In genomic region chr5:91307907-91308306, GRCm38 (mm10) we compare ENCODE assay signal across 9 mouse cellular contexts.
A peak's percentile ranks its signal among the peaks of the same experiment; 100 is the strongest.
DNase-seq lines count a peak whose midpoint lies in the region; ATAC-seq and TF ChIP-seq lines count a peak whose summit lies in the region.
"Had no signal": no experiment of that assay in that cellular context is flagged by ENCODE, and none has a peak within 500 bp of the region (broad histone marks: within the 10 kb centered on the region; RNA-seq: fewer than 3 reads in every experiment).

No protein-coding gene starts in this region.

- DNase-seq in heart, postnatal 0 days (ENCODE audit: low spot score) = peak; percentile 63
- no peak for DNase-seq in heart, postnatal 25 days (ENCODE audit: low spot score)
- peak; percentile 62 for DNase-seq in MN1 (ENCODE audit: low spot score)
- DNase-seq in hindbrain, embryonic 10.5 days (ENCODE audit: low spot score) = peak; percentile 10
- DNase-seq in layer of hippocampus, adult 9-11 months = peak; percentile 34
- no peak for DNase-seq in ovary, postnatal 36 days (ENCODE audit: low spot score)
- DNase-seq: liver, embryonic 13.5 days had no signal

- no peak overlapping the region for H3K9ac ChIP-seq in heart, postnatal 0 days (replicated peaks; ENCODE audit: low read depth, low read length)
- H3K9ac ChIP-seq in midbrain, embryonic 12.5 days (replicated peaks) = no peak overlapping the region
- H3K9ac ChIP-seq: liver, embryonic 13.5 days had no signal

- intact Hi-C loops in heart, postnatal 25 days (cut with DNase I) = loop anchor here (1.0 to 10.0 kb wide), 3 partner anchors 331 to 643 kb away; no protein-coding TSS in a partner anchor

- TF ChIP-seq CTCF in heart, postnatal 0 days (IDR thresholded peaks at IDR 0.05; ENCODE audit: low read depth) = peak; percentile 92
- peak; percentile 73 for TF ChIP-seq CTCF in cortical plate, adult 2 months (IDR thresholded peaks at IDR 0.05; ENCODE audit: extremely low read depth, insufficient read depth, low read length)

- no peaks in the 10 kb centered on the region for H3K36me3 ChIP-seq in heart, postnatal 0 days (replicated peaks; ENCODE audit: control insufficient read depth, insufficient read depth, low read length)
- no peaks in the 10 kb centered on the region for H3K36me3 ChIP-seq in hindbrain, embryonic 10.5 days
- no peaks in the 10 kb centered on the region for H3K36me3 ChIP-seq in midbrain, embryonic 12.5 days
- H3K36me3 ChIP-seq: liver, embryonic 13.5 days had no signal

- no peaks in the 10 kb centered on the region for H3K9me3 ChIP-seq in heart, postnatal 0 days (replicated peaks; ENCODE audit: control insufficient read depth, low read length)
- H3K9me3 ChIP-seq in hindbrain, embryonic 10.5 days = no peaks in the 10 kb centered on the region
- H3K9me3 ChIP-seq in midbrain, embryonic 12.5 days = no peaks in the 10 kb centered on the region
- H3K9me3 ChIP-seq: liver, embryonic 13.5 days had no signal

- TF ChIP-seq POLR2A in cortical plate, adult 2 months (IDR thresholded peaks at IDR 0.05; ENCODE audit: extremely low read depth, insufficient read depth, low read length) = no peak

- no peak overlapping the region for H3K4me2 ChIP-seq in heart, postnatal 0 days (ENCODE audit: low read depth, low read length)
- H3K4me2 ChIP-seq in midbrain, embryonic 12.5 days (replicated peaks) = no peak overlapping the region
- H3K4me2 ChIP-seq: liver, embryonic 13.5 days had no signal

- H3K27ac ChIP-seq in heart, postnatal 0 days (ENCODE audit: low read depth) = no peak overlapping the region
- H3K27ac ChIP-seq in cortical plate, adult 2 months (ENCODE audit: insufficient read depth, low read length) = no peak overlapping the region
- no peak overlapping the region for H3K27ac ChIP-seq in hindbrain, embryonic 10.5 days
- no peak overlapping the region for H3K27ac ChIP-seq in midbrain, embryonic 12.5 days (replicated peaks)
- H3K27ac ChIP-seq: liver, embryonic 13.5 days had no signal

- no peak overlapping the region for H3K4me3 ChIP-seq in heart, postnatal 0 days (ENCODE audit: low read depth, low read length)
- no peak overlapping the region for H3K4me3 ChIP-seq in cortical plate, adult 2 months (ENCODE audit: insufficient read depth, low read length)
- H3K4me3 ChIP-seq in hindbrain, embryonic 10.5 days = no peak overlapping the region
- H3K4me3 ChIP-seq in midbrain, embryonic 12.5 days = no peak overlapping the region
- H3K4me3 ChIP-seq: liver, embryonic 13.5 days had no signal

- ATAC-seq in heart, postnatal 0 days (ENCODE audit: insufficient read depth, low read depth) = no peak
- ATAC-seq in midbrain, embryonic 12.5 days (ENCODE audit: low FRiP score, low read depth) = 0 out of 2 replicates have a peak, but pooled peaks have one; percentile 52

- 9% methylated on average over 1 of the region's 1 CpGs for WGBS in heart, postnatal 0 days
- WGBS in hindbrain, embryonic 10.5 days = 24% methylated on average over 1 of the region's 1 CpGs
- 18% methylated on average over 1 of the region's 1 CpGs for WGBS in midbrain, embryonic 12.5 days

- TF ChIP-seq EP300 in heart, postnatal 0 days (IDR thresholded peaks at IDR 0.05; ENCODE audit: low read depth) = no peak

- no peaks in the 10 kb centered on the region for H3K4me1 ChIP-seq in heart, postnatal 0 days (ENCODE audit: control insufficient read depth, insufficient read depth)
- no peaks in the 10 kb centered on the region for H3K4me1 ChIP-seq in cortical plate, adult 2 months (ENCODE audit: control insufficient read depth, insufficient read depth, low read length)
- no peaks in the 10 kb centered on the region for H3K4me1 ChIP-seq in hindbrain, embryonic 10.5 days (replicated peaks)
- H3K4me1 ChIP-seq in midbrain, embryonic 12.5 days = no peaks in the 10 kb centered on the region
- H3K4me1 ChIP-seq: liver, embryonic 13.5 days had no signal

- H3K27me3 ChIP-seq in heart, postnatal 0 days (ENCODE audit: control insufficient read depth, insufficient read depth, low read length) = 0 out of 2 replicates have a peak, but pooled peaks cover 2% of the 10 kb centered on the region
- H3K27me3 ChIP-seq in hindbrain, embryonic 10.5 days (ENCODE audit: insufficient read depth, poor library complexity, severe bottlenecking) = no peaks in the 10 kb centered on the region
- no peaks in the 10 kb centered on the region for H3K27me3 ChIP-seq in midbrain, embryonic 12.5 days
- H3K27me3 ChIP-seq: liver, embryonic 13.5 days had no signal

Comparison
In these comparisons a context has a peak if more than half of its experiments do, and no peak if none do; other contexts are left out.
1. DNase-seq: peak in heart, postnatal 0 days (single experiment), MN1 (single experiment), hindbrain, embryonic 10.5 days (single experiment) and layer of hippocampus, adult 9-11 months (single experiment); none in heart, postnatal 25 days (single experiment) and ovary, postnatal 36 days (single experiment).